Mouse (Mus musculus): ENCODE data around the gene Tmed8. TPM values are rescaled to one million over a fixed set of nuclear protein-coding genes. Genes with fewer than 3 reads are reported as not detected.
"Not testable (repeated sequence)": the region's sequence is repeated elsewhere in the genome, so short reads cannot be mapped to it uniquely, and the experiment has no call there.

The Tmed8 gene
- polyA plus RNA-seq, 1 experiment from 2014 or later, result 2.4 TPM

- WGBS, result 88% methylated on average over 4 of the region's 4 CpGs
- not testable (repeated sequence) for H3K9ac ChIP-seq; H3K4me1 ChIP-seq; ATAC-seq (ENCODE audit: insufficient number of reproducible peaks, low FRiP score, low TSS enrichment, low read depth); H3K27ac ChIP-seq; H3K4me2 ChIP-seq; H3K27me3 ChIP-seq; H3K4me3 ChIP-seq; H3K9me3 ChIP-seq
- peaks cover 14% of the 10 kb centered on the region; the same call in 1 of the 2 replicates for H3K36me3 ChIP-seq
Observed at GRCm38 (mm10) chr12:87154448-87154847, 45.8 kb downstream of the Tmed8 start.

- Histone ChIP-seq H3K4me1 (peaks cover 12% of the 10 kb centered on the region), H3K4me2 (no peak overlapping the region), H3K36me3 (0 out of 2 replicates have a peak, but pooled peaks cover 8% of the 10 kb centered on the region), H3K9ac (no peak overlapping the region), H3K27ac (no peak overlapping the region), H3K4me3 (no peak overlapping the region), H3K9me3 (no peaks in the 10 kb centered on the region), H3K27me3 (no peaks in the 10 kb centered on the region)
- ATAC-seq (ENCODE audit: insufficient number of reproducible peaks, low FRiP score, low TSS enrichment, low read depth), result no peak
- WGBS, result 95% methylated on average over 5 of the region's 5 CpGs
Observed at GRCm38 (mm10) chr12:87149471-87149870, 50.8 kb downstream of the Tmed8 start.

- Histone ChIP-seq H3K4me2 (peak overlapping the region; percentile 57), H3K27me3 (no peaks in the 10 kb centered on the region), H3K9me3 (no peaks in the 10 kb centered on the region), H3K9ac (peak overlapping the region; percentile 74), H3K36me3 (0 out of 2 replicates have a peak, but pooled peaks cover 8% of the 10 kb centered on the region), H3K4me3 (peak overlapping the region; percentile 98), H3K27ac (peak overlapping the region; percentile 99), H3K4me1 (peaks cover 12% of the 10 kb centered on the region)
- WGBS, result 10% methylated on average over 15 of the region's 15 CpGs
- no peak for ATAC-seq (ENCODE audit: insufficient number of reproducible peaks, low FRiP score, low TSS enrichment, low read depth)
Observed at GRCm38 (mm10) chr12:87148136-87148535, 52.1 kb downstream of the Tmed8 start.

GRCm38 (mm10) chr12:87147395-87148089 lies 52.7 kb downstream of the Tmed8 start, which contains the start of gene Pomt2:
Pomt2 (minus strand) TSS chr12:87147968.
- Histone ChIP-seq H3K9me3 (no peaks in the 10 kb centered on the region), H3K4me3 (peak within 1 kb of the TSS; percentile 98), H3K27ac (peak within 1 kb of the TSS; percentile 99), H3K4me2 (peak within 1 kb of the TSS; percentile 57), H3K27me3 (no peaks in the 10 kb centered on the region), H3K4me1 (peaks cover 12% of the 10 kb centered on the region), H3K9ac (peak within 1 kb of the TSS; percentile 74), H3K36me3 (0 out of 2 replicates have a peak, but pooled peaks cover 8% of the 10 kb centered on the region)
- ATAC-seq (ENCODE audit: insufficient number of reproducible peaks, low FRiP score, low TSS enrichment, low read depth), result peak; percentile 98
- under 1% methylated on average over 61 of the region's 61 CpGs for WGBS

- Histone ChIP-seq H3K27ac (peak within 1 kb of the TSS; percentile 99), H3K9me3 (no peaks in the 10 kb centered on the region), H3K36me3 (0 out of 2 replicates have a peak, but pooled peaks cover 8% of the 10 kb centered on the region), H3K4me3 (peak within 1 kb of the TSS; percentile 98), H3K4me2 (peak within 1 kb of the TSS; percentile 57), H3K27me3 (no peaks in the 10 kb centered on the region), H3K4me1 (peaks cover 12% of the 10 kb centered on the region), H3K9ac (peak within 1 kb of the TSS; percentile 74)
- WGBS, result 0% methylated on average over 27 of the region's 27 CpGs
- ATAC-seq (ENCODE audit: insufficient number of reproducible peaks, low FRiP score, low TSS enrichment, low read depth), result peak; percentile 84
Observed at GRCm38 (mm10) chr12:87146966-87147365, 53.3 kb downstream of the Tmed8 start, which contains the start of gene Gstz1. Gstz1 (plus strand) TSS chr12:87147165.

- 71% methylated on average over 2 of the region's 2 CpGs for WGBS
- Histone ChIP-seq H3K4me2 (no peak overlapping the region), H3K4me3 (no peak overlapping the region), H3K27ac (no peak overlapping the region), H3K4me1 (peaks cover 7% of the 10 kb centered on the region; the same call in 1 of the 2 replicates), H3K9ac (no peak overlapping the region), H3K36me3 (peaks cover 9% of the 10 kb centered on the region; the same call in 1 of the 2 replicates), H3K27me3 (no peaks in the 10 kb centered on the region), H3K9me3 (no peaks in the 10 kb centered on the region)
- no peak for ATAC-seq (ENCODE audit: insufficient number of reproducible peaks, low FRiP score, low TSS enrichment, low read depth)
Observed at GRCm38 (mm10) chr12:87142156-87142555, 58.1 kb downstream of the Tmed8 start.

GRCm38 (mm10) chr12:87138768-87139167 lies 61.5 kb downstream of the Tmed8 start:
- Histone ChIP-seq H3K9ac (no peak overlapping the region), H3K9me3 (no peaks in the 10 kb centered on the region), H3K27ac (no peak overlapping the region), H3K27me3 (no peaks in the 10 kb centered on the region), H3K4me1 (no peaks in the 10 kb centered on the region), H3K36me3 (peaks cover 23% of the 10 kb centered on the region; the same call in 1 of the 2 replicates), H3K4me2 (no peak overlapping the region), H3K4me3 (no peak overlapping the region)
- whole genome bisulfite sequencing, result 77% methylated on average over 2 of the region's 2 CpGs
- no peak for ATAC-seq (ENCODE audit: insufficient number of reproducible peaks, low FRiP score, low TSS enrichment, low read depth)

- peaks cover 25% of the 10 kb centered on the region; the same call in 1 of the 2 replicates for H3K36me3 ChIP-seq
- H3K9ac ChIP-seq, result no peak overlapping the region
- no peaks in the 10 kb centered on the region for H3K4me1 ChIP-seq
- no peak overlapping the region for H3K27ac ChIP-seq
- no peak for ATAC-seq (ENCODE audit: insufficient number of reproducible peaks, low FRiP score, low TSS enrichment, low read depth)
- no peaks in the 10 kb centered on the region for H3K27me3 ChIP-seq
- 88% methylated on average over 2 of the region's 2 CpGs for WGBS
- H3K9me3 ChIP-seq, result no peaks in the 10 kb centered on the region
- no peak overlapping the region for H3K4me3 ChIP-seq
- no peak overlapping the region for H3K4me2 ChIP-seq
Observed at GRCm38 (mm10) chr12:87138342-87138701, 61.9 kb downstream of the Tmed8 start.

- Histone ChIP-seq H3K36me3 (peaks cover 29% of the 10 kb centered on the region; the same call in 1 of the 2 replicates), H3K4me2 (no peak overlapping the region), H3K9me3 (no peaks in the 10 kb centered on the region), H3K4me1 (no peaks in the 10 kb centered on the region), H3K27ac (no peak overlapping the region), H3K27me3 (no peaks in the 10 kb centered on the region), H3K4me3 (no peak overlapping the region), H3K9ac (no peak overlapping the region)
- WGBS, result 89% methylated on average over 15 of the region's 15 CpGs
- ATAC-seq (ENCODE audit: insufficient number of reproducible peaks, low FRiP score, low TSS enrichment, low read depth), result no peak
Observed at GRCm38 (mm10) chr12:87137439-87138341, 62.6 kb downstream of the Tmed8 start.

- no peak for ATAC-seq (ENCODE audit: insufficient number of reproducible peaks, low FRiP score, low TSS enrichment, low read depth)
- no peaks in the 10 kb centered on the region for H3K4me1 ChIP-seq
- no peak overlapping the region for H3K4me2 ChIP-seq
- H3K9ac ChIP-seq, result no peak overlapping the region
- no peak overlapping the region for H3K4me3 ChIP-seq
- H3K27me3 ChIP-seq, result no peaks in the 10 kb centered on the region
- WGBS, result 87% methylated on average over 9 of the region's 9 CpGs
- H3K36me3 ChIP-seq, result peaks cover 49% of the 10 kb centered on the region
- no peak overlapping the region for H3K27ac ChIP-seq
- H3K9me3 ChIP-seq, result no peaks in the 10 kb centered on the region
Observed at GRCm38 (mm10) chr12:87132784-87133183, 67.5 kb downstream of the Tmed8 start.

- H3K27me3 ChIP-seq, result no peaks in the 10 kb centered on the region
- WGBS, result 86% methylated on average over 6 of the region's 6 CpGs
- ATAC-seq (ENCODE audit: insufficient number of reproducible peaks, low FRiP score, low TSS enrichment, low read depth), result no peak
- no peak overlapping the region for H3K4me3 ChIP-seq
- H3K9me3 ChIP-seq, result no peaks in the 10 kb centered on the region
- H3K36me3 ChIP-seq, result peaks cover 49% of the 10 kb centered on the region
- H3K27ac ChIP-seq, result no peak overlapping the region
- H3K4me2 ChIP-seq, result no peak overlapping the region
- no peaks in the 10 kb centered on the region for H3K4me1 ChIP-seq
- no peak overlapping the region for H3K9ac ChIP-seq
Observed at GRCm38 (mm10) chr12:87132210-87132609, 68.0 kb downstream of the Tmed8 start.

- Histone ChIP-seq H3K9ac (no peak overlapping the region), H3K4me1 (no peaks in the 10 kb centered on the region), H3K36me3 (peaks cover 46% of the 10 kb centered on the region), H3K4me3 (no peak overlapping the region), H3K9me3 (no peaks in the 10 kb centered on the region), H3K4me2 (no peak overlapping the region), H3K27ac (no peak overlapping the region), H3K27me3 (no peaks in the 10 kb centered on the region)
- WGBS, result 71% methylated on average over 3 of the region's 3 CpGs
- no peak for ATAC-seq (ENCODE audit: insufficient number of reproducible peaks, low FRiP score, low TSS enrichment, low read depth)
Observed at GRCm38 (mm10) chr12:87131619-87132018, 68.6 kb downstream of the Tmed8 start.
